Mouse (Mus musculus) cerebellum, adult 2 months (tissue): ENCODE data around the gene Itgb2l. TPM values are rescaled to one million over a fixed set of nuclear protein-coding genes. Genes with fewer than 3 reads are reported as not detected.

ENCODE experiments used
- DNase-seq, 2 experiments: peaks; one replicate each; pipeline ENCODE4 v3.0.0; 2021
- H3K27ac ChIP-seq: fragments of 200-500 bp; 2 replicates; pipeline ENCODE4 v1.5.1; 2012; ENCODE audit warnings: low read length, control low read depth, inconsistent platforms; ENCODE audit not compliant: insufficient read depth
- H3K27me3 ChIP-seq: fragments of 200-500 bp; 2 replicates; pipeline ENCODE4 v1.6.1; 2012; ENCODE audit warnings: inconsistent platforms, mild to moderate bottlenecking, low read length, moderate library complexity; ENCODE audit not compliant: control insufficient read depth, insufficient read depth
- H3K4me1 ChIP-seq: fragments of 200-500 bp; 2 replicates; pipeline ENCODE4 v1.6.1; 2011; ENCODE audit warnings: low read length; ENCODE audit not compliant: control insufficient read depth, insufficient read depth
- H3K4me3 ChIP-seq: fragments of 200-500 bp; replicated peaks from 2 replicates; pipeline ENCODE3; 2011; ENCODE audit warnings: mild to moderate bottlenecking, low read depth, low read length, control low read depth; ENCODE audit not compliant: insufficient read depth
- CTCF ChIP-seq: fragments of 200-500 bp; IDR thresholded peaks from 2 replicates; pipeline ENCODE4 v1.5.1; 2011; ENCODE audit warnings: low read depth, mild to moderate bottlenecking, control low read depth, low read length, moderate library complexity, borderline replicate concordance; ENCODE audit not compliant: insufficient read depth
- POLR2A ChIP-seq: fragments of 200-500 bp; IDR thresholded peaks from 2 replicates; pipeline ENCODE4 v1.6.1; 2011; ENCODE audit warnings: low read length, control low read depth, borderline replicate concordance; ENCODE audit not compliant: insufficient read depth
- WGBS: fragments of 180-500 bp; shearing (Covaris S2); methylation state at CpG from one replicate; pipeline ENCODE4 v1.1.7; 2018; 5-methylcytosine and 5-hydroxymethylcytosine counted together
- polyA plus RNA-seq: library from polyadenylated mRNA; depleted of rRNA; stranded (reverse); fragments of >200 nt; gene quantifications from 2 replicates; pipeline ENCODE4 v1.2.3, GENCODE M21; 2012

Itgb2l gene
- polyA plus RNA-seq, 1 experiment: 0.03 TPM

- WGBS: 89% methylated on average over 2 of the region's 2 CpGs
- no peak for TF ChIP-seq CTCF
- no peak for TF ChIP-seq POLR2A
Measured at GRCm38 (mm10) chr16:96425044-96425443, 18.4 kb downstream of the Itgb2l start.

GRCm38 (mm10) chr16:96408064-96408465, 35.4 kb downstream of the Itgb2l start:
- WGBS: 17% methylated on average over 4 of the region's 4 CpGs
- no peak for DNase-seq
- Histone ChIP-seq H3K27me3 (no peaks in the 10 kb centered on the region), H3K4me3 (no peak overlapping the region), H3K4me1 (no peaks in the 10 kb centered on the region), H3K27ac (no peak overlapping the region)
- no peak for TF ChIP-seq POLR2A
- TF ChIP-seq CTCF: no peak

More at GRCm38 (mm10) chr16:96425044-96425443, 18.4 kb downstream of the Itgb2l start:
- no peaks in the 10 kb centered on the region; the same call in 1 of the 2 replicates for H3K27me3 ChIP-seq
- H3K4me3 ChIP-seq: no peak overlapping the region
- H3K4me1 ChIP-seq: no peaks in the 10 kb centered on the region
- no peak for DNase-seq
- no peak overlapping the region for H3K27ac ChIP-seq

GRCm38 (mm10) chr16:96406312-96406711, 37.1 kb downstream of the Itgb2l start:
- H3K27ac ChIP-seq: no peak overlapping the region
- no peaks in the 10 kb centered on the region for H3K27me3 ChIP-seq
- TF ChIP-seq POLR2A: no peak
- no peak for TF ChIP-seq CTCF
- H3K4me1 ChIP-seq: no peaks in the 10 kb centered on the region
- WGBS: 74% methylated on average over 4 of the region's 4 CpGs
- no peak overlapping the region for H3K4me3 ChIP-seq
- DNase-seq: no peak

- Histone ChIP-seq H3K4me1 (no peaks in the 10 kb centered on the region), H3K27ac (no peak overlapping the region), H3K4me3 (no peak overlapping the region), H3K27me3 (no peaks in the 10 kb centered on the region)
- WGBS: 79% methylated on average over 6 of the region's 6 CpGs
- TF ChIP-seq POLR2A (no peak), CTCF (no peak)
- no peak for DNase-seq
Measured at GRCm38 (mm10) chr16:96402294-96402693, 41.1 kb downstream of the Itgb2l start.

GRCm38 (mm10) chr16:96400046-96400445, 43.4 kb downstream of the Itgb2l start:
- TF ChIP-seq POLR2A (no peak), CTCF (no peak)
- Histone ChIP-seq H3K27ac (no peak overlapping the region), H3K27me3 (no peaks in the 10 kb centered on the region), H3K4me1 (no peaks in the 10 kb centered on the region), H3K4me3 (no peak overlapping the region)
- WGBS: 20% methylated on average over 4 of the region's 4 CpGs
- DNase-seq: no peak

- no peak for DNase-seq
- Histone ChIP-seq H3K27ac (no peak overlapping the region), H3K4me1 (no peaks in the 10 kb centered on the region), H3K4me3 (no peak overlapping the region), H3K27me3 (no peaks in the 10 kb centered on the region)
- 90% methylated on average over 3 of the region's 3 CpGs for WGBS
- no peak for TF ChIP-seq CTCF
- no peak for TF ChIP-seq POLR2A
Measured at GRCm38 (mm10) chr16:96398806-96399205, 44.6 kb downstream of the Itgb2l start.

GRCm38 (mm10) chr16:96396013-96396650, 47.3 kb downstream of the Itgb2l start:
- no peak overlapping the region for H3K27ac ChIP-seq
- TF ChIP-seq CTCF (no peak), POLR2A (no peak)
- no peaks in the 10 kb centered on the region for H3K27me3 ChIP-seq
- no peaks in the 10 kb centered on the region for H3K4me1 ChIP-seq
- no peak overlapping the region for H3K4me3 ChIP-seq
- DNase-seq: no peak
- WGBS: 74% methylated on average over 9 of the region's 9 CpGs

GRCm38 (mm10) chr16:96395516-96395915, 47.9 kb downstream of the Itgb2l start:
- H3K4me3 ChIP-seq: no peak overlapping the region
- no peak for DNase-seq
- no peaks in the 10 kb centered on the region for H3K4me1 ChIP-seq
- 82% methylated on average over 4 of the region's 4 CpGs for WGBS
- H3K27ac ChIP-seq: no peak overlapping the region
- no peak for TF ChIP-seq CTCF
- TF ChIP-seq POLR2A: no peak
- H3K27me3 ChIP-seq: no peaks in the 10 kb centered on the region
